Mouse (Mus musculus): Measurements from ENCODE around the gene Trim56. TPM values are rescaled to one million over a fixed set of nuclear protein-coding genes. Genes with fewer than 3 reads are reported as not detected.

Trim56 gene
- total RNA-seq, 2 experiments from 2014 or later = 4.3 to 5.2 TPM

DNA sequence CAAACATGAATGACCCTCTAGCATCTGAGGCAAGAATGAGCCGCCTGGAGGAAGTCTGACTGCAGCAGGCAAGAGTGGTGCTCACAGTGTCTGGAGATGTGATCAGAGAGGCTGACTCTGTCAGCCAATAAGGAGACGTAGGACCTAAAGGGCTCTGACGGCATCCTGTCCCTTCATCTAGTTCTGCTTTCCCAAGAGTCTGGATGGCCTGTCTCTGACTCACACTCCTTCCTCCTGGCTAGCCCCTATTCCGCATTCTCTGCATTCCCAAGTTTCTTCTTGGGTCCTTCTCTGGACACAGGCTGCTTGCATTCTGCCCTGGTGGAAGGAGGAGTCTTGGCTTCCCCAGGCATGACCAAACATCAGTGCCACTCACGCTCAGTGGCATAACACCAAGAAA is 36.2 kb downstream of the Trim56 start:
- DNase-seq (ENCODE audit: low spot score in 2 of 2) = no peak
- intact Hi-C loops (cut with DNase I) = no loop called here

DNA sequence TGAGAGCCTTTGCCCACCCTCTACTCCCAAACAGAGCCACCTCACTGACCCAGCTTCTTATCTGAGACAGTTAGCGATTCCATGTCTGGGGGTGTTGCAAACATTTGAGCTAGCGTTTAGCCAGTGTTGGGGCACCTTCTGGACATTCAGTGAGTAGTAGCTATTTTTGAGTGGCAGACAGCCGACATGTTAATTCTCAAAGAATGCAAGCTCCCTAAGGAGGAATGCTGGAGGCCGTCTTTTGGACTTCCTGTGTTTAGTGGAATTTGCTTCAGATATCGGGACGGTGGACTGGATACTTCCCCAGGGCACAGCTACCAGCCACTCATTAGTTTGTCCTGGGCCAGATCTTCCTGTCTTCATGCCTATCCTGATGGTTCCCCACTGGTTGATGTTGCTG is 37.4 kb downstream of the Trim56 start:
- intact Hi-C loops (cut with DNase I) = no loop called here

GRCm38 (mm10) chr5:137078041-137078440 is 38.0 kb downstream of the Trim56 start:
- no peak for DNase-seq (ENCODE audit: low spot score in 2 of 2)
- intact Hi-C loops (cut with DNase I) = no loop called here

More for the DNA sequence above, 37.4 kb downstream of the Trim56 start:
- DNase-seq (ENCODE audit: low spot score in 2 of 2) = no peak

DNA sequence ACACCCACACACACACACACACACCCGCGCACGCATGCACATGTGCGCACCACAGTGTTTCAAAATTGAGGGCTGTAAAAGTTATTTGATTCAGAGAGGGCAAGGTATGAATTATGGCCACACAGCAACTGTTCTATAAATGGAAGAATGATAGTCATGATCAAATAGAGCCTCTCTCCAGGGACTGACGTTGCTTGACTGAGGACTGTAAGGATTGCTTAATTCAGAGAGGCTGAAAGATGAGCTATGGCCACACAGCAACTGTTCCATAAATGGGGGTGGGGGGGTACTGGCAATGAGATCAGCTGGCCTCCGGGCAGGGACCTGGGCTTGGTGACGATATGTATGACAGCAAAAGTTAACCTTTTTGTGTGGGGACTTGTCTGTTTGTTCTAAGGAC is 38.8 kb downstream of the Trim56 start:
- no peak for DNase-seq (ENCODE audit: low spot score in 2 of 2)
- intact Hi-C loops (cut with DNase I) = no loop called here

DNA sequence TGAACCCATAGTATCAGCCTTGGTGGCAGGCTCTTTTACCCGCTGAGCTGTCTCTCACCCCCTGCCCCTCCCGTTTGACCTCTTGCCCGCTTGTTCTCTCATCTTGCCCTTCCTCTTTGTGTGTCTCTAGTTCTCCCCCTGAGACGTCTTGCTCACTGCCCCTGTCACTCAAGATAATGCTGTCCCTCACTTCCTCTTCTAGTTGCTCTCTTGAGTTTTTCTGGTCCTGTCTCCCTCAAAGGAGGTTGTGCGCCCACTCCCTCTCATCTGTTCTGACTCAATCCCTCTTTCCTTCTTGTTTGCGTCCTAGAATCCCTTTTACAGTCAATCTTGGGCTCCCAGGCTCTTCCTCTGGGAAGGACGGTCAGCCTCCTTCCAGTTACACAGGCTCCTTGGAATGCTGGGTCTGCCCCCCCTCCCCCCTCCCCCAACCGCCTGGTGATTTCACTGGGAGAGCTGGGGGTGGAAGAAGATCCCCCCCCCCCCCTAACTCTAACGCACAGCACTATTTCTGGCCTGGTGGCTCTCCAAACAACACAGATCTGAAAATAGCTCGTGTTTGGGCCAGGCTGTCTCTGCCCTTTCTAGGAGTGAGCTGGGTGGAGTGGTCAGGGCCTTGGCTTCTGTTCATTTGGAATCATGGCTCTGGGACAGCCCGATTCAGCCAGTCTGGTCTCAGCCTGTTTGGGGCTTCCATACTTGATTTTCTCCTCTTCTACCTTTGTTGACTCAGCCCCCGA is 39.6 kb downstream of the Trim56 start:
- intact Hi-C loops (cut with DNase I) = no loop called here
- no peak for DNase-seq (ENCODE audit: low spot score in 2 of 2)

GRCm38 (mm10) chr5:137075726-137076125 is 40.3 kb downstream of the Trim56 start:
- intact Hi-C loops (cut with DNase I) = no loop called here
- no peak for DNase-seq (ENCODE audit: low spot score in 2 of 2)

DNA sequence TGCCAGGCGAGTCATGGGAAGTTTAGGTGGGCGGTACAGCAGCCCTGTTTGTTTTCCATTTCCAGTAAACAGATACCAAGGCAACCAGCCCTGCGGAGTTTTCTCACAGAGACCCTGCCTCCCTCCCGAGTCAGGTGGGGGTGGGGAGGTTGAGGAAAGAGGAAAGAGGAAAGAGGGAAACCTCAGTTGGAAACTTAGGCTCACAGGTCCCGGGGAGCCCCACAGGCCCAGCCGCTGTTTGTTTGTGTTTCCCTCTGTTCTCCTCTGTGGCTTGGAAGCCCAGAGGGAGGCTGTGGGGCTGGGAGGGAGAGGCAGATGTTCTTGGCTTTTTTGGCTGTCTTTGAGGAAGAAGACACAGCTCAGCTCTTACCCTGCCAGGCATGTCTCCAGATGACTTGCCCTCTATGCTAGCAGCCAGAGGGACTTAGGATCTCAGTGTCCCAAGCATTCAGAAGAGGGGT is 41.8 kb downstream of the Trim56 start:
- DNase-seq (ENCODE audit: low spot score in 2 of 2) = no peak
- intact Hi-C loops (cut with DNase I) = no loop called here

- intact Hi-C loops (cut with DNase I) = no loop called here
- no peak for DNase-seq (ENCODE audit: low spot score in 2 of 2)
These were observed 42.9 kb downstream of the Trim56 start for GRCm38 (mm10) chr5:137073141-137073540.

DNA sequence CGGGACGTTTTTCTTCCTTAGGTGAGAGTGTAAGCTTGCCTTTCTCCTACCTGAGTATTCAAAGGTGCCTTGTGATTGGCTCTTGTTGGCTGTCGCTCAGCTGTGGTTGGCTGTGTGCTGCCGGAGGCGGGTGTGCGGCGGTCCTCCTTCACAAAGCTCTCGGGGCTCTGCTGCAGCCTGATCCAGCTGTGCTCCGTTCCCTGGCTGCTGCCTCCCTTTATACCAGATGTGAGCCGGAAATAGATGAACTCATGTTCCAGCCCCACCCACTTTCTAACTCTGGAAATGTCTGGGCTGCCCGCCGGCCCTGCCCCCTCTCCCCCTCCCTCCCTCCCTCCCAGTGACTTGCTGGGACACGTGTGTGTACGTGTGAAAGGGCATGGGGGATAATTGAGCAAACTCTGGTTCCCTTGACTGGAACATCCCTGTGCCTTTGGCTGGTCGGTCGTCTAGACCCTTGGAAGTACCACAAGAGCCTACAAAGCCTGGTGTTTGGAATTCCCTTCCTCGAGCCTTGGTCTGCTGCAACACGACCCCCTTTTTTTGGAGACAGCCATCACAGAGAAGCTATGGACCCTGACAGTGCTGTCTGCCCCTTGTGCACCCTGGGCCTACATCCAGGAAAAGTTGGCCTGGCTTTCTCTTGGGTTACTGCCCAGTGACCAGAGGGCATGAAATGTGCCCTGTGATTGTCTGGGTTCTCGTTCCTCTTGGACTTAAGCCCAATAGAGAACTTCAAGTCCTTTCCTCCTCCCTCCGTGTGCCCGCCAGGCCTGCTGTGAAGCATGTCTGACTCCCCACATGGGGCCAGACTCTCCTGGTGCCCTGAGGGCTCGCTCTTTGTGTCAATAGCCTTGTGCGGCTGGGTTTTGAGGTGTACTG is 43.7 kb downstream of the Trim56 start, which contains the start of gene Serpine1:
Gene Serpine1 (minus strand): TSS at position 190 of the 882 bp plus-strand sequence.
- intact Hi-C loops (cut with DNase I) = no loop called here
- DNase-seq (ENCODE audit: low spot score in 2 of 2) = peak; percentile 53 to 61

GRCm38 (mm10) chr5:137070881-137071605 is 45.0 kb downstream of the Trim56 start:
- intact Hi-C loops (cut with DNase I) = no loop called here
- DNase-seq (ENCODE audit: low spot score in 2 of 2) = no peak

- DNase-seq (ENCODE audit: low spot score in 2 of 2) = no peak
- intact Hi-C loops (cut with DNase I) = no loop called here
These were observed 47.3 kb downstream of the Trim56 start for GRCm38 (mm10) chr5:137068711-137069110.

GRCm38 (mm10) chr5:137065923-137066322 is 50.1 kb downstream of the Trim56 start:
- intact Hi-C loops (cut with DNase I) = no loop called here
- no peak for DNase-seq (ENCODE audit: low spot score in 2 of 2)

DNA sequence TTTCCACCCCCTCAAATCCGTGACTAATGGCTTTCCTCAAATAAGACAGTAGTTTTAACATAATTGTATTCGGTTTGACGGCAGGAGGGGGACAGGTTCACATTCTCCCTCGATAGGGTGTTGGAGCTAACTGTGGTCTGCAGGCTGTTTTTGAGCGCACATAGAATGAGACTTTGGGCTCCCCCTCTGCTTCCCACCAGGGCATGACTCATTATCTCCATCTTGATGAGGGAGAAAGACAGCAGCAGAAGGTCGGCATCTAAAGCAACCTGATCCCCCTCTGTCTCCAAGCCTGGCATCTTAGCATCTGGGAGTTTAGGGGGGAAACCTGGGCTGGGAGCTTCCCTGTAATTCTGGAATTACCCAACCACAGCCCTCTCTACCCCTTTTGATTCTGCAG is 50.6 kb downstream of the Trim56 start:
- DNase-seq (ENCODE audit: low spot score in 2 of 2) = no peak
- intact Hi-C loops (cut with DNase I) = no loop called here

GRCm38 (mm10) chr5:137062601-137063000 is 53.4 kb downstream of the Trim56 start:
- intact Hi-C loops (cut with DNase I) = no loop called here
- DNase-seq (ENCODE audit: low spot score in 2 of 2) = no peak

DNA sequence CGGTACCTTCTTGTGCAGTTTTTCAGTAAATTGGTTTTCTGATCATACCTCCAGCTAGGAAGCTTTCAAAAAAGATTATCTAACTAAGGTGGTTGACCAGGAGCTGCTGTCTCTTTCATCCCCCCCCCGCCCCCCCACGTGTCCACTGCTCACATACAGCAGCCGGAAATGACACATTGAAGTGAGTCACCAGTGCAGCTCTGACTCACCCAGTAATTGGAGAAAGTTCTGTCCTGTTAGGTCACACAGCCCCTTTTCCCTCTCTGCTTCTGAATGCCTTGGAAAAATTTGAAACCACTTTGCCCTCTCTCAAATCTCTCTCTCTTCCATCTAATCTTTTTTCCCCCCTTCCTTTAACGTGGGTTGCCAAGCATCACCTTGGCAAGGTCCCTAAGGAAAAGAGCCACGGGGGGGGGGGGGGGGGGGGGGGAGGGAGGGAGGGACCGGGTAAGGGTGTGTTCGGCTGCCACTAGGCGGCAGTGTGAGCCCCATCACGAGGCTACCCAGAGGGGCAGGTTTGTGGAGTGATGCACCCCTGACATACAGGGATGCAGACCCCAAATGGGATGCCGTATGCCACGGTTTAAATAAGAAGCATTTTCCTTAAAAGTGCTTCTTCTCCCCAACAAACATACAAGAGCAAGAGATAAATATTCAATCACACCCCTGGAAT is 54.1 kb downstream of the Trim56 start:
- intact Hi-C loops (cut with DNase I) = loop anchor here (2.0 kb wide), 1 partner anchor 45 kb away; no protein-coding TSS in a partner anchor
- DNase-seq (ENCODE audit: low spot score in 2 of 2) = peak in 1 of 2 experiments; percentile 42

Other genes starting within 250 kb of the Trim56 start
- gene Col26a1, start 233.0 kb downstream of the Trim56 start, total RNA-seq (2021) = 10 to 100 TPM in 1 of 2 experiments, 1 to 10 TPM in 1; 8.3 to 13.7 TPM
- gene Ift22, start 208.1 kb downstream of the Trim56 start, total RNA-seq (2021) = 100 to 1,000 TPM in 1 of 2 experiments, 10 to 100 TPM in 1; 86.1 to 105 TPM
- gene Fis1, start 162.9 kb downstream of the Trim56 start, total RNA-seq (2021) = 100 to 1,000 TPM; 250 to 282 TPM
- not detected for gene Cldn15, start 149.6 kb downstream of the Trim56 start, total RNA-seq (2021)
- gene Plod3, start 129.2 kb downstream of the Trim56 start, total RNA-seq (2021) = 10 to 100 TPM; 30.4 to 40.3 TPM
- 10 to 100 TPM; 90.3 to 90.8 TPM for gene Znhit1, start 128.2 kb downstream of the Trim56 start, total RNA-seq (2021)
- gene Vgf, start 89.8 kb downstream of the Trim56 start, total RNA-seq (2021) = 100 to 1,000 TPM; 358 to 374 TPM
- gene Ap1s1, start 70.1 kb downstream of the Trim56 start, total RNA-seq (2021) = 100 to 1,000 TPM; 315 to 338 TPM
- under 1 TPM; 0.57 to 0.91 TPM for gene Serpine1, start 43.9 kb downstream of the Trim56 start, total RNA-seq (2021)
- not detected for gene Muc3, start 33.1 kb upstream of the Trim56 start, total RNA-seq (2021)
- gene Muc3a, start 96.2 kb upstream of the Trim56 start, total RNA-seq (2021) = 1 to 10 TPM; 2.3 to 6.9 TPM
- 10 to 100 TPM; 60.1 to 64.5 TPM for gene Ache, start 171.3 kb upstream of the Trim56 start, total RNA-seq (2021)
- 10 to 100 TPM; 11.4 to 15.0 TPM for gene Ufsp1, start 178.4 kb upstream of the Trim56 start, total RNA-seq (2021)
- gene Srrt, start 191.5 kb upstream of the Trim56 start, total RNA-seq (2021) = 100 to 1,000 TPM; 132 to 230 TPM
- gene Trip6, start 198.2 kb upstream of the Trim56 start, total RNA-seq (2021) = 1 to 10 TPM; 3.5 to 5.1 TPM
- gene Slc12a9, start 217.4 kb upstream of the Trim56 start, total RNA-seq (2021) = 10 to 100 TPM; 21.1 to 25.2 TPM
- gene Ephb4, start 233.9 kb upstream of the Trim56 start, total RNA-seq (2021) = 1 to 10 TPM; 5.3 to 6.1 TPM